Comparison of ENCODE assay signal across 15 mouse cellular contexts in genomic region chr12:104737666-104738065, GRCm38 (mm10). TPM values are rescaled to one million over a fixed set of nuclear protein-coding genes. Genes with fewer than 3 reads are reported as not detected.
DNase-seq lines count a peak whose midpoint lies in the region; ATAC-seq and TF ChIP-seq lines count a peak whose summit lies in the region.
"Had no signal": no experiment of that assay in that cellular context is flagged by ENCODE, and none has a peak within 500 bp of the region (broad histone marks: within the 10 kb centered on the region; RNA-seq: fewer than 3 reads in every experiment).

No protein-coding gene starts in this region.

- no peak overlapping the region for H3K9ac ChIP-seq in hindbrain, embryonic 15.5 days
- no peak overlapping the region for H3K9ac ChIP-seq in hindbrain, embryonic 14.5 days
- H3K9ac ChIP-seq in forebrain, embryonic 15.5 days (replicated peaks): no peak overlapping the region
- H3K9ac ChIP-seq in kidney, embryonic 16.5 days (replicated peaks; ENCODE audit: low read length): no peak overlapping the region
- H3K9ac ChIP-seq: hindbrain, embryonic 12.5 days had no signal

- no peak overlapping the region for H3K4me2 ChIP-seq in hindbrain, embryonic 15.5 days
- H3K4me2 ChIP-seq in hindbrain, embryonic 14.5 days (replicated peaks): no peak overlapping the region
- no peak overlapping the region for H3K4me2 ChIP-seq in forebrain, embryonic 15.5 days (replicated peaks)
- no peak overlapping the region for H3K4me2 ChIP-seq in kidney, embryonic 16.5 days (replicated peaks; ENCODE audit: low read depth, low read length)
- H3K4me2 ChIP-seq: hindbrain, embryonic 12.5 days had no signal

- no peak for TF ChIP-seq CTCF in olfactory bulb, adult 2 months (IDR thresholded peaks at IDR 0.05; ENCODE audit: insufficient read depth, low read depth, low read length)

- no peaks in the 10 kb centered on the region for H3K36me3 ChIP-seq in hindbrain, embryonic 15.5 days
- H3K36me3 ChIP-seq in hindbrain, embryonic 14.5 days (replicated peaks; ENCODE audit: control insufficient read depth, insufficient read depth): 0 out of 2 replicates have a peak, but pooled peaks cover 2% of the 10 kb centered on the region
- no peaks in the 10 kb centered on the region for H3K36me3 ChIP-seq in forebrain, embryonic 15.5 days
- peaks cover 6% of the 10 kb centered on the region; the same call in 1 of the 2 replicates for H3K36me3 ChIP-seq in kidney, embryonic 16.5 days (ENCODE audit: insufficient read depth, low read length)
- H3K36me3 ChIP-seq: hindbrain, embryonic 12.5 days had no signal

- 47% methylated on average over 10 of the region's 10 CpGs for WGBS in hindbrain, embryonic 15.5 days
- 54% methylated on average over 10 of the region's 10 CpGs for WGBS in hindbrain, embryonic 14.5 days
- WGBS in forebrain, embryonic 15.5 days: 37% methylated on average over 10 of the region's 10 CpGs
- 19% methylated on average over 10 of the region's 10 CpGs for WGBS in olfactory bulb, adult 2 months
- 72% methylated on average over 10 of the region's 10 CpGs for whole genome bisulfite sequencing in kidney, embryonic 16.5 days

- H3K27me3 ChIP-seq in hindbrain, embryonic 15.5 days: no peaks in the 10 kb centered on the region
- no peaks in the 10 kb centered on the region for H3K27me3 ChIP-seq in hindbrain, embryonic 14.5 days (ENCODE audit: control insufficient read depth, insufficient read depth, low read length)
- H3K27me3 ChIP-seq in forebrain, embryonic 15.5 days: no peaks in the 10 kb centered on the region
- no peaks in the 10 kb centered on the region for H3K27me3 ChIP-seq in kidney, embryonic 16.5 days (ENCODE audit: insufficient read depth, low read length)
- H3K27me3 ChIP-seq: hindbrain, embryonic 12.5 days had no signal

- no peak for DNase-seq in hindbrain, embryonic 14.5 days (ENCODE audit: low spot score)
- DNase-seq in left cerebral cortex, postnatal 14 days (ENCODE audit: low spot score in 2 of 2): peak; percentile 48 to 64
- no peak for DNase-seq in left cerebral cortex, adult 11 months (ENCODE audit: low spot score)
- DNase-seq in MN1 (ENCODE audit: low spot score): no peak
- DNase-seq: adrenal gland, postnatal 25 days; cerebellum, adult 8-10 months; lung, adult 18-20 months had no signal

- intact Hi-C loops in left cerebral cortex, postnatal 14 days (cut with DNase I): loop anchor here (10.0 kb wide), 1 partner anchor 287 kb away; no protein-coding TSS in a partner anchor

- H3K4me1 ChIP-seq in hindbrain, embryonic 15.5 days (replicated peaks): peaks cover 44% of the 10 kb centered on the region
- peaks cover 37% of the 10 kb centered on the region for H3K4me1 ChIP-seq in hindbrain, embryonic 14.5 days (replicated peaks; ENCODE audit: control insufficient read depth, insufficient read depth, low read length)
- peaks cover 74% of the 10 kb centered on the region for H3K4me1 ChIP-seq in forebrain, embryonic 15.5 days
- peaks cover 11% of the 10 kb centered on the region for H3K4me1 ChIP-seq in olfactory bulb, adult 2 months (ENCODE audit: control insufficient read depth, insufficient read depth, low read length)
- H3K4me1 ChIP-seq in kidney, embryonic 16.5 days (ENCODE audit: insufficient read depth, low read length): peaks cover 31% of the 10 kb centered on the region

- no peak overlapping the region for H3K4me3 ChIP-seq in hindbrain, embryonic 15.5 days
- H3K4me3 ChIP-seq in hindbrain, embryonic 14.5 days (replicated peaks; ENCODE audit: low read length): no peak overlapping the region
- H3K4me3 ChIP-seq in forebrain, embryonic 15.5 days: no peak overlapping the region
- H3K4me3 ChIP-seq in olfactory bulb, adult 2 months (ENCODE audit: insufficient read depth, low read depth, low read length): no peak overlapping the region
- H3K4me3 ChIP-seq in kidney, embryonic 16.5 days (ENCODE audit: low read length): no peak overlapping the region
- H3K4me3 ChIP-seq: erythroblast, embryonic 14.5 days; hindbrain, embryonic 12.5 days had no signal

- H3K9me3 ChIP-seq in hindbrain, embryonic 15.5 days: no peaks in the 10 kb centered on the region
- H3K9me3 ChIP-seq in hindbrain, embryonic 14.5 days (ENCODE audit: control insufficient read depth, low read length): no peaks in the 10 kb centered on the region
- H3K9me3 ChIP-seq in forebrain, embryonic 15.5 days: no peaks in the 10 kb centered on the region
- no peaks in the 10 kb centered on the region for H3K9me3 ChIP-seq in kidney, embryonic 16.5 days (ENCODE audit: low read length)
- H3K9me3 ChIP-seq: hindbrain, embryonic 12.5 days had no signal

- 0 out of 2 replicates have a peak overlapping the region, but pooled peaks have one; percentile 18 for H3K27ac ChIP-seq in hindbrain, embryonic 15.5 days (replicated peaks)
- H3K27ac ChIP-seq in hindbrain, embryonic 14.5 days: no peak overlapping the region
- H3K27ac ChIP-seq in forebrain, embryonic 15.5 days (replicated peaks): 0 out of 2 replicates have a peak overlapping the region, but pooled peaks have one; percentile 6
- H3K27ac ChIP-seq in olfactory bulb, adult 2 months (ENCODE audit: insufficient read depth, low read depth, low read length): peak overlapping the region; percentile 64; the same call in 1 of the 2 replicates
- no peak overlapping the region for H3K27ac ChIP-seq in kidney, embryonic 16.5 days (ENCODE audit: low read length)
- H3K27ac ChIP-seq: hindbrain, embryonic 12.5 days; kidney, postnatal 0 days had no signal

- TF ChIP-seq POLR2A in olfactory bulb, adult 2 months (IDR thresholded peaks at IDR 0.05; ENCODE audit: insufficient read depth, low read depth, low read length): no peak

- no peak for ATAC-seq in hindbrain, embryonic 15.5 days (ENCODE audit: low FRiP score, low read depth)
- no peak for ATAC-seq in hindbrain, embryonic 14.5 days (ENCODE audit: low FRiP score)
- no peak for ATAC-seq in forebrain, embryonic 15.5 days (replicated peaks)
- ATAC-seq in kidney, embryonic 16.5 days (ENCODE audit: low FRiP score, low TSS enrichment): no peak
- ATAC-seq: intestine, postnatal 0 days had no signal

RNA-seq across cellular contexts. Expression of gene Dicer1, which starts 14.1 kb away (rescaled TPM):
- 36.0 and 38.2 TPM in 2 replicates for polyA plus RNA-seq in hindbrain, embryonic 15.5 days (2015; fragmentation: Nextera tagmentation; extraction: Ambion mirVana)
- 28.0 and 36.7 TPM in 2 replicates for polyA plus RNA-seq in hindbrain, embryonic 14.5 days (2014; fragmentation: Nextera tagmentation; extraction: Ambion mirVana)
- total RNA-seq in left cerebral cortex, postnatal 14 days (2021): 10 to 100 TPM; 52.3 to 54.4 TPM
- 46.6 and 48.2 TPM in 2 replicates for polyA plus RNA-seq in forebrain, embryonic 15.5 days (2015; fragmentation: Nextera tagmentation; extraction: Ambion mirVana)
- polyA plus RNA-seq in olfactory bulb, adult 2 months (2012; ENCODE audit: insufficient read depth, insufficient read length, low replicate concordance, missing spikeins): 69.9 TPM in 1 of 2 replicates, not detected in the other
- polyA plus RNA-seq in kidney, embryonic 16.5 days (2015; fragmentation: Nextera tagmentation; extraction: Ambion mirVana): 17.4 and 21.1 TPM in 2 replicates

Comparison
In these comparisons a context has a peak if more than half of its experiments do, and no peak if none do; other contexts are left out.
1. H3K27ac ChIP-seq: peak in hindbrain, embryonic 15.5 days (single experiment), forebrain, embryonic 15.5 days (single experiment) and olfactory bulb, adult 2 months (single experiment); none in hindbrain, embryonic 14.5 days (single experiment) and kidney, embryonic 16.5 days (single experiment).
2. DNase-seq: peak in left cerebral cortex, postnatal 14 days (2 of 2); none in hindbrain, embryonic 14.5 days (single experiment), left cerebral cortex, adult 11 months (single experiment) and MN1 (single experiment).